ENCODE assay signal across 23 mouse cellular contexts in the genomic region with DNA sequence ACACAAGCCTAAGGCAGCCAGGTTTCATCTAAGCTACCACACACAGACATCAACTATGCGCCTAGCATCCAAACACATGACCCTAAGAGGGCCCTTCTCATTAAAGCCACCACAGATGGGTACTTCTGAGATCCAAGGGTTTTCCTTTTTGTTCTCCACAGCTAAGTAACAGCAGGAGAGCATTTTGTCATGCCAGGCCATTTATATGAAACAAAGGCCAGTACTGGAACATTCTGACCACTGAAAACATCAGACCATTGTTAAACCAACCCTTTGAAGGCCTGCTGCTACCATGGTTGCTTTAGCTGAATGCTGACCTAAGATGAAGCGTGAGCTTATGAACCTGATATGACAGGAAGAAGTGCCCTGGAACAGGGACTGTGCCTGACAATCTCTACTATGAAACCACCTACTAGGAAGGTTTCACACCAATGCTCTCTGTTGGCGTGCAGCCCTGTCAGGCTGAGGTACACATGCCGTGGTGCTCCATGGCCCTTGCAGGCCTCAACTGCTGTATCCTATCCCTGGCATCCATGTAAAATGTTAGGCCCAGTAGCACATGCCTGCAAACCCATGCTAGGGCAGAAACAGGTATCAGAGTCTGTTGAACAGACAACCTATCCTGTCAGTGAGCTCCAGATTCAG. TPM values are rescaled to one million over a fixed set of nuclear protein-coding genes. Genes with fewer than 3 reads are reported as not detected.
DNase-seq lines count a peak whose midpoint lies in the region; ATAC-seq and TF ChIP-seq lines count a peak whose summit lies in the region.
"Had no signal": no experiment of that assay in that cellular context is flagged by ENCODE, and none has a peak within 500 bp of the region (broad histone marks: within the 10 kb centered on the region; RNA-seq: fewer than 3 reads in every experiment).

No protein-coding gene starts in this region.

- WGBS in hindbrain, embryonic 16.5 days, result 50% methylated on average over 4 of the region's 4 CpGs
- 87% methylated on average over 4 of the region's 4 CpGs for WGBS in heart, embryonic 11.5 days (ENCODE audit: insufficient replicate concordance)
- 82% methylated on average over 4 of the region's 4 CpGs for WGBS in embryonic facial prominence, embryonic 10.5 days

- H3K4me3 ChIP-seq in gastrocnemius, adult 2 months, result no peak overlapping the region
- H3K4me3 ChIP-seq in hindbrain, embryonic 16.5 days (ENCODE audit: low read length), result no peak overlapping the region
- no peak overlapping the region for H3K4me3 ChIP-seq in heart, embryonic 11.5 days (ENCODE audit: low read depth, low read length)
- no peak overlapping the region for H3K4me3 ChIP-seq in embryonic facial prominence, embryonic 10.5 days
- H3K4me3 ChIP-seq: heart, embryonic 13.5 days; stomach, embryonic 15.5 days had no signal

- no peaks in the 10 kb centered on the region for H3K36me3 ChIP-seq in hindbrain, embryonic 16.5 days (ENCODE audit: control insufficient read depth, insufficient read depth, low read length)
- H3K36me3 ChIP-seq in heart, embryonic 11.5 days (ENCODE audit: control insufficient read depth, insufficient read depth, low read length), result peaks cover 3% of the 10 kb centered on the region; the same call in 1 of the 2 replicates
- H3K36me3 ChIP-seq in embryonic facial prominence, embryonic 10.5 days (replicated peaks), result peaks cover 49% of the 10 kb centered on the region
- H3K36me3 ChIP-seq: stomach, embryonic 15.5 days had no signal

- H3K9me3 ChIP-seq in hindbrain, embryonic 16.5 days (ENCODE audit: control insufficient read depth, low read length), result no peaks in the 10 kb centered on the region
- no peaks in the 10 kb centered on the region for H3K9me3 ChIP-seq in heart, embryonic 11.5 days (replicated peaks; ENCODE audit: control insufficient read depth, low read length)
- no peaks in the 10 kb centered on the region for H3K9me3 ChIP-seq in embryonic facial prominence, embryonic 10.5 days
- H3K9me3 ChIP-seq: heart, embryonic 13.5 days; stomach, embryonic 15.5 days had no signal

- ATAC-seq in hindbrain, embryonic 16.5 days, result 0 out of 2 replicates have a peak, but pooled peaks have one; percentile 42
- no peak for ATAC-seq in heart, embryonic 11.5 days (replicated peaks; ENCODE audit: insufficient number of reproducible peaks, low FRiP score, low TSS enrichment)
- ATAC-seq: forebrain, embryonic 14.5 days had no signal

- H3K27me3 ChIP-seq in hindbrain, embryonic 16.5 days (replicated peaks; ENCODE audit: control insufficient read depth, insufficient read depth, low read length), result no peaks in the 10 kb centered on the region
- no peaks in the 10 kb centered on the region for H3K27me3 ChIP-seq in heart, embryonic 11.5 days (ENCODE audit: control insufficient read depth, insufficient read depth, low read length)
- no peaks in the 10 kb centered on the region for H3K27me3 ChIP-seq in embryonic facial prominence, embryonic 10.5 days (replicated peaks; ENCODE audit: low read depth, poor library complexity, severe bottlenecking)
- H3K27me3 ChIP-seq: heart, embryonic 13.5 days; stomach, embryonic 15.5 days had no signal

- no peaks in the 10 kb centered on the region for H3K4me1 ChIP-seq in hindbrain, embryonic 16.5 days (ENCODE audit: control insufficient read depth, insufficient read depth, low read depth, low read length)
- H3K4me1 ChIP-seq in heart, embryonic 11.5 days (ENCODE audit: control insufficient read depth, insufficient read depth, low read length), result no peaks in the 10 kb centered on the region
- H3K4me1 ChIP-seq in embryonic facial prominence, embryonic 10.5 days, result no peaks in the 10 kb centered on the region
- H3K4me1 ChIP-seq: stomach, embryonic 15.5 days had no signal

- DNase-seq in cerebellum, adult 11-12 months, result peak; percentile 23
- DNase-seq in cerebellum, postnatal 4 days (ENCODE audit: low spot score in 2 of 2), result no peak
- DNase-seq in gastrocnemius, adult 2 months, result no peak
- DNase-seq in gastrocnemius, postnatal 36 days, result no peak
- peak; percentile 92 for DNase-seq in Muller cell, postnatal 12 days (ENCODE audit: inconsistent ontology term)
- DNase-seq in embryonic facial prominence, embryonic 10.5 days (ENCODE audit: low spot score), result no peak
- DNase-seq: adrenal gland, postnatal 36 days; gastrocnemius, postnatal 10 days; heart, postnatal 4 days; kidney, adult 18-20 months; kidney, postnatal 25 days; liver; lung, adult 18-20 months; lung, postnatal 36 days; right cerebral cortex, adult 18-20 months; spleen, adult 18-20 months had no signal

- intact Hi-C loops in gastrocnemius, adult 2 months (cut with DNase I), result no loop called here
- intact Hi-C loops in gastrocnemius, postnatal 36 days (cut with DNase I), result no loop called here

- 0 out of 2 replicates have a peak overlapping the region, but pooled peaks have one; percentile 4 for H3K27ac ChIP-seq in gastrocnemius, adult 2 months
- no peak overlapping the region for H3K27ac ChIP-seq in hindbrain, embryonic 16.5 days (ENCODE audit: low read depth, low read length)
- H3K27ac ChIP-seq in heart, embryonic 11.5 days (ENCODE audit: low read depth, low read length), result no peak overlapping the region
- H3K27ac ChIP-seq in embryonic facial prominence, embryonic 10.5 days (replicated peaks), result no peak overlapping the region
- H3K27ac ChIP-seq: heart, embryonic 13.5 days; stomach, embryonic 15.5 days had no signal

- no peak for TF ChIP-seq CTCF in gastrocnemius, adult 2 months (IDR thresholded peaks at IDR 0.05)

- H3K9ac ChIP-seq in hindbrain, embryonic 16.5 days (ENCODE audit: low read depth, low read length), result no peak overlapping the region
- no peak overlapping the region for H3K9ac ChIP-seq in heart, embryonic 11.5 days (ENCODE audit: low read depth, low read length)
- H3K9ac ChIP-seq: heart, embryonic 13.5 days; stomach, embryonic 15.5 days had no signal

- H3K4me2 ChIP-seq in hindbrain, embryonic 16.5 days (ENCODE audit: low read length), result no peak overlapping the region
- H3K4me2 ChIP-seq in heart, embryonic 11.5 days, result no peak overlapping the region
- H3K4me2 ChIP-seq: heart, embryonic 13.5 days; stomach, embryonic 15.5 days had no signal

RNA-seq across cellular contexts. Expression of a gene that starts 29.2 kb away (rescaled TPM):
- not detected for total RNA-seq in gastrocnemius, adult 2 months (2021)
- under 1 TPM in 1 of 2 experiments, not detected in 1; 0.74 TPM for total RNA-seq in gastrocnemius, postnatal 36 days (2021)
- polyA plus RNA-seq in hindbrain, embryonic 16.5 days (2015; fragmentation: Nextera tagmentation; extraction: Ambion mirVana), result not detected in 2 replicates
- not detected in 2 replicates for polyA plus RNA-seq in heart, embryonic 11.5 days (2014; fragmentation: Nextera tagmentation; extraction: Ambion mirVana)
- polyA plus RNA-seq in embryonic facial prominence, embryonic 10.5 days (2016; fragmentation: Nextera tagmentation; extraction: Ambion mirVana), result not detected in 2 replicates
- total RNA-seq: gastrocnemius, postnatal 10 days; monocyte, adult 5-6 weeks; neutrophil, adult 5-6 weeks had no signal
- polyA plus RNA-seq: forebrain, embryonic 14.5 days; heart, embryonic 13.5 days; stomach, embryonic 15.5 days had no signal

RNA-seq across cellular contexts. Expression of a gene that starts 41.5 kb away (rescaled TPM):
- 10 to 100 TPM; 23.7 to 24.2 TPM for total RNA-seq in gastrocnemius, adult 2 months (2021)
- total RNA-seq in gastrocnemius, postnatal 36 days (2021), result 10 to 100 TPM; 13.4 to 17.3 TPM
- polyA plus RNA-seq in hindbrain, embryonic 16.5 days (2015; fragmentation: Nextera tagmentation; extraction: Ambion mirVana), result 5.9 and 7.8 TPM in 2 replicates
- 18.9 and 20.7 TPM in 2 replicates for polyA plus RNA-seq in heart, embryonic 11.5 days (2014; fragmentation: Nextera tagmentation; extraction: Ambion mirVana)
- 18.6 and 20.5 TPM in 2 replicates for polyA plus RNA-seq in embryonic facial prominence, embryonic 10.5 days (2016; fragmentation: Nextera tagmentation; extraction: Ambion mirVana)

RNA-seq across cellular contexts. Expression of a gene that starts 51.5 kb away (rescaled TPM):
- 10 to 100 TPM in 1 of 2 experiments, 1 to 10 TPM in 1; 8.4 to 17.8 TPM for total RNA-seq in gastrocnemius, adult 2 months (2021)
- total RNA-seq in gastrocnemius, postnatal 36 days (2021), result 10 to 100 TPM in 1 of 2 experiments, 1 to 10 TPM in 1; 5.3 to 12.1 TPM
- polyA plus RNA-seq in hindbrain, embryonic 16.5 days (2015; fragmentation: Nextera tagmentation; extraction: Ambion mirVana), result 9.8 and 11.0 TPM in 2 replicates
- 21.8 and 23.7 TPM in 2 replicates for polyA plus RNA-seq in heart, embryonic 11.5 days (2014; fragmentation: Nextera tagmentation; extraction: Ambion mirVana)
- 30.0 and 32.9 TPM in 2 replicates for polyA plus RNA-seq in embryonic facial prominence, embryonic 10.5 days (2016; fragmentation: Nextera tagmentation; extraction: Ambion mirVana)

Comparison
In these comparisons a context has a peak if more than half of its experiments do, and no peak if none do; other contexts are left out.
1. DNase-seq: peak in cerebellum, adult 11-12 months (single experiment) and Muller cell, postnatal 12 days (single experiment); none in cerebellum, postnatal 4 days (0 of 2), gastrocnemius, adult 2 months (single experiment), gastrocnemius, postnatal 36 days (0 of 2) and embryonic facial prominence, embryonic 10.5 days (single experiment).